Comparison of ENCODE assay signal across 25 mouse cellular contexts in genomic region chr13:99955591-99955944, GRCm38 (mm10). TPM values are rescaled to one million over a fixed set of nuclear protein-coding genes. Genes with fewer than 3 reads are reported as not detected.
DNase-seq lines count a peak whose midpoint lies in the region; ATAC-seq and TF ChIP-seq lines count a peak whose summit lies in the region.
"Had no signal": no experiment of that assay in that cellular context is flagged by ENCODE, and none has a peak within 500 bp of the region (broad histone marks: within the 10 kb centered on the region; RNA-seq: fewer than 3 reads in every experiment).

No protein-coding gene starts in this region.

- DNase-seq in kidney, adult 2 months = peak; percentile 3
- peak; percentile 49 to 70 for DNase-seq in spleen, adult 2 months (ENCODE audit: low read depth in 1 of 2, low spot score in 2 of 2)
- no peak for DNase-seq in thymus, postnatal 4 days
- DNase-seq: cerebellum, postnatal 10 days; embryo, embryonic 11 days; liver, embryonic 13.5 days; right cerebral cortex, postnatal 14 days; thymus, postnatal 14 days had no signal

- no peak for TF ChIP-seq POLR2A in kidney, adult 2 months (IDR thresholded peaks at IDR 0.05; ENCODE audit: low read depth, low read length)
- no peak for TF ChIP-seq POLR2A in bone marrow, adult 2 months (IDR thresholded peaks at IDR 0.05; ENCODE audit: borderline replicate concordance, control insufficient read depth, low read depth, low read length)
- no peak for TF ChIP-seq POLR2A in spleen, adult 2 months (IDR thresholded peaks at IDR 0.05; ENCODE audit: low read depth, low read length)

- 92% methylated on average over 1 of the region's 1 CpGs for whole genome bisulfite sequencing in kidney, adult 2 months
- 97% methylated on average over 1 of the region's 1 CpGs for WGBS in kidney, embryonic 16.5 days
- 33% methylated on average over 1 of the region's 1 CpGs for WGBS in bone marrow, adult 2 months
- 32% methylated on average over 1 of the region's 1 CpGs for WGBS in spleen, adult 2 months
- WGBS in midbrain, embryonic 16.5 days = 100% methylated on average over 1 of the region's 1 CpGs

- H3K9ac ChIP-seq in kidney, embryonic 16.5 days (replicated peaks; ENCODE audit: low read length) = no peak overlapping the region
- H3K9ac ChIP-seq in midbrain, embryonic 16.5 days (ENCODE audit: low read depth, low read length) = no peak overlapping the region
- H3K9ac ChIP-seq: embryonic facial prominence, embryonic 15.5 days; heart, embryonic 12.5 days; hindbrain, embryonic 14.5 days; intestine, embryonic 15.5 days; limb, embryonic 12.5 days; liver, embryonic 13.5 days; neural tube, embryonic 13.5 days had no signal

- peaks cover 8% of the 10 kb centered on the region; the same call in 1 of the 2 replicates for H3K9me3 ChIP-seq in kidney, embryonic 16.5 days (ENCODE audit: low read length)
- 0 out of 2 replicates have a peak, but pooled peaks cover 2% of the 10 kb centered on the region for H3K9me3 ChIP-seq in midbrain, embryonic 16.5 days (replicated peaks; ENCODE audit: control insufficient read depth, low read length, poor library complexity, severe bottlenecking)
- H3K9me3 ChIP-seq: intestine, embryonic 15.5 days; liver, embryonic 13.5 days had no signal

- H3K27ac ChIP-seq in kidney, adult 2 months (ENCODE audit: insufficient read depth, low read depth, low read length) = no peak overlapping the region
- H3K27ac ChIP-seq in kidney, embryonic 16.5 days (ENCODE audit: low read length) = no peak overlapping the region
- 0 out of 2 replicates have a peak overlapping the region, but pooled peaks have one; percentile 26 for H3K27ac ChIP-seq in bone marrow, adult 2 months (ENCODE audit: control insufficient read depth, insufficient read depth, low read depth, low read length, poor library complexity)
- peak overlapping the region; percentile 89 for H3K27ac ChIP-seq in spleen, adult 2 months (ENCODE audit: insufficient read depth, low read length)
- H3K27ac ChIP-seq in midbrain, embryonic 16.5 days (ENCODE audit: low read length) = no peak overlapping the region
- H3K27ac ChIP-seq: embryonic facial prominence, embryonic 15.5 days; forebrain, embryonic 10.5 days; gastrocnemius, adult 2 months; hindbrain, embryonic 14.5 days; intestine, embryonic 15.5 days; kidney, postnatal 0 days; limb, embryonic 12.5 days; liver, embryonic 13.5 days; midbrain, embryonic 10.5 days; neural tube, embryonic 13.5 days had no signal

- H3K4me1 ChIP-seq in kidney, adult 2 months (ENCODE audit: control insufficient read depth, insufficient read depth, low read length) = no peaks in the 10 kb centered on the region
- no peaks in the 10 kb centered on the region for H3K4me1 ChIP-seq in kidney, embryonic 16.5 days (ENCODE audit: insufficient read depth, low read length)
- no peaks in the 10 kb centered on the region; the same call in 1 of the 2 replicates for H3K4me1 ChIP-seq in bone marrow, adult 2 months (ENCODE audit: control insufficient read depth, insufficient read depth, low read length)
- peaks cover 14% of the 10 kb centered on the region; the same call in 1 of the 2 replicates for H3K4me1 ChIP-seq in spleen, adult 2 months (ENCODE audit: control insufficient read depth, insufficient read depth, insufficient read length)
- H3K4me1 ChIP-seq in midbrain, embryonic 16.5 days (ENCODE audit: control insufficient read depth, insufficient read depth, low read length) = no peaks in the 10 kb centered on the region
- H3K4me1 ChIP-seq: embryonic facial prominence, embryonic 15.5 days; forebrain, embryonic 10.5 days; heart, embryonic 12.5 days; intestine, embryonic 15.5 days; limb, embryonic 12.5 days; liver, embryonic 13.5 days; midbrain, embryonic 10.5 days had no signal

- H3K4me2 ChIP-seq in kidney, embryonic 16.5 days (replicated peaks; ENCODE audit: low read depth, low read length) = no peak overlapping the region
- H3K4me2 ChIP-seq in midbrain, embryonic 16.5 days (ENCODE audit: low read length) = no peak overlapping the region
- H3K4me2 ChIP-seq: embryonic facial prominence, embryonic 15.5 days; heart, embryonic 12.5 days; hindbrain, embryonic 14.5 days; intestine, embryonic 15.5 days; limb, embryonic 12.5 days; liver, embryonic 13.5 days; neural tube, embryonic 13.5 days had no signal

- ATAC-seq in kidney, embryonic 16.5 days (ENCODE audit: low FRiP score, low TSS enrichment) = no peak
- peak; percentile 94 for ATAC-seq in megakaryocyte progenitor cell, adult 5-6 weeks (replicated peaks; ENCODE audit: poor library complexity)
- no peak for ATAC-seq in midbrain, embryonic 16.5 days
- ATAC-seq in inflammation-experienced regulatory T-cells, adult 6 months = no peak
- ATAC-seq: intestine, embryonic 15.5 days had no signal

- H3K36me3 ChIP-seq in kidney, adult 2 months (ENCODE audit: control insufficient read depth, insufficient read depth, low read length) = peaks cover 8% of the 10 kb centered on the region
- peaks cover 30% of the 10 kb centered on the region for H3K36me3 ChIP-seq in kidney, embryonic 16.5 days (ENCODE audit: insufficient read depth, low read length)
- no peaks in the 10 kb centered on the region for H3K36me3 ChIP-seq in spleen, adult 2 months (ENCODE audit: control insufficient read depth, insufficient read depth, low read length)
- H3K36me3 ChIP-seq in midbrain, embryonic 16.5 days (ENCODE audit: control insufficient read depth, insufficient read depth, low read length) = peaks cover 7% of the 10 kb centered on the region
- H3K36me3 ChIP-seq: intestine, embryonic 15.5 days had no signal

- no peak for TF ChIP-seq CTCF in kidney, adult 2 months (conservative IDR thresholded peaks at IDR 0.05; ENCODE audit: insufficient read depth, insufficient read length, low read depth, low read length)
- no peak for TF ChIP-seq CTCF in bone marrow, adult 2 months (IDR thresholded peaks at IDR 0.05; ENCODE audit: control insufficient read depth, insufficient read depth, low read length)
- no peak for TF ChIP-seq CTCF in spleen, adult 2 months (IDR thresholded peaks at IDR 0.05; ENCODE audit: extremely low read depth, insufficient read depth, insufficient read length, insufficient replicate concordance)

- no peak overlapping the region for H3K4me3 ChIP-seq in kidney, adult 2 months (ENCODE audit: insufficient read depth, low read depth, low read length)
- no peak overlapping the region for H3K4me3 ChIP-seq in kidney, embryonic 16.5 days (ENCODE audit: low read length)
- no peak overlapping the region for H3K4me3 ChIP-seq in bone marrow, adult 2 months (replicated peaks; ENCODE audit: control insufficient read depth, low read depth, low read length)
- H3K4me3 ChIP-seq in spleen, adult 2 months (ENCODE audit: extremely low read depth, insufficient read depth, insufficient read length) = no peak overlapping the region
- H3K4me3 ChIP-seq in midbrain, embryonic 16.5 days (ENCODE audit: low read depth, low read length) = no peak overlapping the region
- H3K4me3 ChIP-seq: embryonic facial prominence, embryonic 15.5 days; forebrain, embryonic 10.5 days; gastrocnemius, adult 2 months; heart, embryonic 12.5 days; intestine, embryonic 15.5 days; limb, embryonic 12.5 days; liver, embryonic 13.5 days; midbrain, embryonic 10.5 days; neural tube, embryonic 13.5 days had no signal

- H3K27me3 ChIP-seq in kidney, adult 2 months (replicated peaks; ENCODE audit: control insufficient read depth, insufficient read depth, low read length) = no peaks in the 10 kb centered on the region
- H3K27me3 ChIP-seq in kidney, embryonic 16.5 days (ENCODE audit: insufficient read depth, low read length) = no peaks in the 10 kb centered on the region
- no peaks in the 10 kb centered on the region for H3K27me3 ChIP-seq in spleen, adult 2 months (ENCODE audit: control insufficient read depth, insufficient read depth, low read length)
- no peaks in the 10 kb centered on the region for H3K27me3 ChIP-seq in midbrain, embryonic 16.5 days (ENCODE audit: control insufficient read depth, insufficient read depth, low read depth, low read length)
- H3K27me3 ChIP-seq: embryonic facial prominence, embryonic 15.5 days; heart, embryonic 12.5 days; intestine, embryonic 15.5 days; limb, embryonic 12.5 days; liver, embryonic 13.5 days; neural tube, embryonic 13.5 days had no signal

RNA-seq across cellular contexts. Expression of gene Cartpt, which starts 54.7 kb away (rescaled TPM):
- not detected in 2 replicates for polyA plus RNA-seq in kidney, adult 2 months (2012; rRNA removed)
- 0.92 and 1.6 TPM in 2 replicates for polyA plus RNA-seq in kidney, embryonic 16.5 days (2015; fragmentation: Nextera tagmentation; extraction: Ambion mirVana)
- not detected in 2 replicates for polyA plus RNA-seq in bone marrow, adult 2 months (2011; ENCODE audit: insufficient read depth, insufficient read length, low replicate concordance, missing spikeins)
- not detected in 2 replicates for total RNA-seq in megakaryocyte progenitor cell, adult 5-6 weeks (2015)
- not detected in 2 replicates for total RNA-seq in megakaryocyte progenitor cell, adult 5-6 weeks (2017)
- polyA plus RNA-seq in spleen, adult 2 months (2012; rRNA removed) = not detected in 2 replicates
- 13.4 and 17.0 TPM in 2 replicates for polyA plus RNA-seq in midbrain, embryonic 16.5 days (2015; fragmentation: Nextera tagmentation; extraction: Ambion mirVana)
- polyA plus RNA-seq in inflammation-experienced regulatory T-cells, adult 6 months (2017; shearing (Covaris generic)) = not detected
- total RNA-seq: gastrocnemius, adult 2 months; MEL had no signal
- polyA plus RNA-seq: heart, embryonic 12.5 days; limb, embryonic 12.5 days; liver, embryonic 13.5 days; testis, adult 2 months had no signal

RNA-seq across cellular contexts. Expression of gene Mccc2, which starts 59.9 kb away (rescaled TPM):
- polyA plus RNA-seq in kidney, adult 2 months (2012; rRNA removed) = 73.5 and 79.5 TPM in 2 replicates
- polyA plus RNA-seq in kidney, embryonic 16.5 days (2015; fragmentation: Nextera tagmentation; extraction: Ambion mirVana) = 61.7 and 65.2 TPM in 2 replicates
- 3.0 and 5.2 TPM in 2 replicates for polyA plus RNA-seq in bone marrow, adult 2 months (2011; ENCODE audit: insufficient read depth, insufficient read length, low replicate concordance, missing spikeins)
- total RNA-seq in megakaryocyte progenitor cell, adult 5-6 weeks (2015) = 13.9 and 15.4 TPM in 2 replicates
- total RNA-seq in megakaryocyte progenitor cell, adult 5-6 weeks (2017) = 15.3 and 20.9 TPM in 2 replicates
- 6.8 and 7.6 TPM in 2 replicates for polyA plus RNA-seq in spleen, adult 2 months (2012; rRNA removed)
- polyA plus RNA-seq in midbrain, embryonic 16.5 days (2015; fragmentation: Nextera tagmentation; extraction: Ambion mirVana) = 30.3 and 34.9 TPM in 2 replicates
- 10 to 100 TPM; 10.1 to 16.4 (median 13.5) TPM for polyA plus RNA-seq in inflammation-experienced regulatory T-cells, adult 6 months (2017; shearing (Covaris generic))

Comparison
In these comparisons a context has a peak if more than half of its experiments do, and no peak if none do; other contexts are left out.
1. H3K27ac ChIP-seq: peak in bone marrow, adult 2 months (single experiment) and spleen, adult 2 months (single experiment); none in kidney, adult 2 months (single experiment), kidney, embryonic 16.5 days (single experiment) and midbrain, embryonic 16.5 days (single experiment).